Mouse (Mus musculus) brain, embryonic 18.5 days (tissue): ENCODE results near the gene Gm44965.
"Not testable (repeated sequence)": the region's sequence is repeated elsewhere in the genome, so short reads cannot be mapped to it uniquely, and the experiment has no call there.

Experiments used
- DNase-seq: peaks from one replicate; pipeline ENCODE4 v3.0.0-alpha.2; 2012; ENCODE audit warnings: low read depth, low spot score

Gm44965 gene

DNA sequence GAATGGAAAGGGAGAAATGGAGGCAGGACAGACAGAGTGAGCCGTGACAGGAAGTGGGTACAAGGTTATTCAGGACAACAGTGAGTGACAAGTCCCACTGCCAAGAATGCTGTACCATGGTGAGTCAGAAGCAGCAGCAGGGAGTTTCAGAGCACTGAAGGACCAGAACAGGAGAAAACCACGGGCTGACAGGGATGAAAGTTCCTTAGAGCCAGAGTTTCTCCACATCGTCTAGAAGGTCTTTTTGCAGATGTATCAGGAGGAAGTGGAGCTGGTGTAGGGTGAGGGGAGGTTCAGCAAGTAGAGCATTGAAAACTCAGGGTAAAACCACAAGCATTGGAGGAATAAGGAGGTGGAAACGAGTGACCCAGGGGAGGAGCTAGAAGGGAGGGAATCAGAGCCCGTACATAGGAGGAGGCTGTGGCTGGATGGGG lies 14.5 kb upstream of the Gm44965 start:
- no peak for DNase-seq

DNA sequence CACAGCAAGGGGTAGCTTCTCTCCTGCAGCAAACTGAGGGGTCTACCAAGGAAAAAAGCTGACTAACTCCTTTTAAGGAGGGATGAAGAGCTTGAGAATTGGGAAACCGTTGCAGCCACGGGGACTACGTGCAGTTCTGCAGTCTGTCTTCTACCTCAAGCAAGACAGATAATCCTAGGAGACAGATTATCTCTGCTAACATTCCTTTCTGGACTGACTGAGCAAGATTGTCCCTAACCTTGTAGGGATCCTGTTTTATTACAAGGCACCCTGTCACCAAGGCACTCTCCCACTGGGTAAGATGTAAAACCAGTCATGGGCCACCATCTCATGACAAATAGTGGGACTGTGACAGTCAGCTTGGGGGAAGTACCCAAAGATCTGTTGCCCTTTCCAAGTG lies 12.5 kb upstream of the Gm44965 start:
- DNase-seq = no peak

DNA sequence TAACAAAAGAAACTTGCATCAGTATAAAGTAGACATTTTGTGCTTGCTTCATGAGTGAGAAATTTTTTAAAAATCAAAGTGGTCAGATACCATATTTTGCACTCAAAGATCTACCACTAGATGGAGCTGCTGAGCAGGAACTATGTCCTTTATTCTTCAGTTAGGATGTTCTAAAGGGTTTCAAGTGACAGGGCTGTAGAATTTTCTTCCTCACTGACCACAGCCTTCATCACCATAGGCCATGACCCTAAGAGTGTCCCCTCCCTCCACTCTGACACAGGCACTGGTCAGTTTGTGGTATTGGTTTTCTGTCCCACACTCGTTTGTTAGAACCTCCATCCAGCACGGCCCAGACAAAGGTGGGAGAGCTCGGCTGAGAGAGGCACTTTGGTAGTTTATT lies 11.7 kb upstream of the Gm44965 start:
- no peak for DNase-seq

- DNase-seq = no peak
These were observed 4.5 kb upstream of the Gm44965 start, which contains the start of gene Gm45021 for GRCm38 (mm10) chr6:48589194-48589750. Gene Gm45021 (plus strand): TSS chr6:48589610.

- DNase-seq = no peak
These were observed 2.4 kb upstream of the Gm44965 start for GRCm38 (mm10) chr6:48591221-48591845.

- no peak for DNase-seq
These were observed 1.9 kb upstream of the Gm44965 start for GRCm38 (mm10) chr6:48591871-48592270.

GRCm38 (mm10) chr6:48594043-48594738 lies 450 bp downstream of the Gm44965 start:
- peak; percentile 22 for DNase-seq

DNA sequence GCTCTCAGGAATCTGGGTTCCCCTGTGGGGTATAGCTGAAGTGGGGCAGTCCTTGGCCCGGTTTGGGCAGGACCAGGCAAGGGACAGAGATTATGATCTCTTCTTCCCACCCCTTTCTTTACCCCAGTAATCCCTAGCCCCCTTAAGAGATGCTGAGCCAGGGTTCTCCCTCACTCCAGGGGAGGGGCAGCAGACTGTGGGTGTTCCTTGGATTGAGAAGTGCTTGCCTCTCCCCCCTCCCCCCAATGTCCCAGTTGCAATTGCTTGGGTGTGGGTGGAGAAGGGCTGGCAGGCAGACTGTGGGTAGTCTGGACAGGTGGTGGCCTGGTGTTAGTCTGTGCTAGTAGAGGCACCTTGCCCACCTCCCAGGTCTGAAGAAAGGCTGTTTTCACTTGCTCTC lies 1.5 kb downstream of the Gm44965 start:
- DNase-seq = no peak

GRCm38 (mm10) chr6:48596545-48597232 lies 2.9 kb downstream of the Gm44965 start:
- DNase-seq = no peak

DNA sequence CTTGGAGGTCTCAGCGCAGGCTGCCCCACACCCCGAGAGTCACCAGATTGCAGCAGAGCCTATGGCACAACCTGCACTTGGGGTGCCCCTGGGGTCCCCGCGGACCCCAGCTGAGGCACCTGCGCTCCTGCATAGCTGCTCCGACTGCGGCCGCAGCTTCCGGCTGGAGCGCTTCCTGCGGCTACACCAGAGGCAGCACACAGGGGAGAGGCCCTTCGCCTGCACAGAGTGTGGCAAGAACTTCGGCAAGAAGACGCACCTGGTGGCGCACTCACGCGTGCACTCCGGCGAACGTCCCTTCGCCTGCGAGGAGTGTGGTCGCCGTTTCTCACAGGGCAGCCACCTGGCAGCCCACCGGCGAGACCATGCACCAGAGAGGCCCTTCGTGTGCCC lies 3.5 kb downstream of the Gm44965 start:
- no peak for DNase-seq

DNA sequence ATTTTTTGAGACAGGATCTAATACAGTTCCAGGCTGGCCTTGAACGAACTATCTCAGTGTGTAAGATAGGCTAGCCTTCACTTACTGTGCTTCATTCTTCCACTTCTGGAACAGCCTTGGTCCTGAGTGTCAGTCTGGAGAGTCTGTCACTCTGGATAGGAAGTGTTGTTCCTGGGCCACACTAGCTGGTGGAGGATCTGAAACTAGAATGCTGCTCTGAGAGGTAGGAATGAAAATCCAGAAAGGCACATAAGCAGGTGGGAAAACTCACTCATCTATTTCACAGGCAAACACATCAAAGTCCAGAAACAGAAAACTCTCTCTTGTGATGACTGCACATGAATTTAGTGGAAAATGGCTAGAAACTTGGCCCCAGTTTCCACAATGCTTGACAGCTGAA lies 6.9 kb downstream of the Gm44965 start:
- DNase-seq = no peak

- DNase-seq = peak; percentile 92
These were observed 7.7 kb downstream of the Gm44965 start, which contains the start of gene Zfp775 for GRCm38 (mm10) chr6:48601271-48602079. Gene Zfp775 (plus strand): TSS chr6:48602063.

GRCm38 (mm10) chr6:48602080-48602741 lies 8.5 kb downstream of the Gm44965 start:
- no peak for DNase-seq

DNA sequence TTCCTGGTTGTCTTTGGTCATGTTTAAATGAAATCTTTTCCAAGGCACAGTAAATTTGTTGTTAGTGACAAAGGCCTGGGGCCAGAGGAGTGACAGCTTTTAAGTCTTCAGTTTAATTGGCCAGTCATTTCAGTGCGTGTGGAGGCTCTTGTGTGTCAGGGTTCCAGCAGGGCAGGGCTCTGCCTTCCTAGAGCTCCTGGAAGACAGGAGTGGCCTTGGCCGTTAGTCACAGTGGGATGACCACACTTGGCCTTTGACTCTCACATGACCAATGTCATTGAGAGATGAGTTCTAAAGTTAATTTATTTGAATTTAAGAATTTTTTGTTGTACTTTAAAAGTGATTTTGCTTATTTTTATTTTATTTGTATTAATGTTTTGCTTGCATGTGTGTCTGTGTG lies 14.4 kb downstream of the Gm44965 start:
- DNase-seq = no peak

- DNase-seq = no peak
These were observed 15.8 kb downstream of the Gm44965 start for GRCm38 (mm10) chr6:48609512-48609911.

- no peak for DNase-seq
These were observed 16.9 kb downstream of the Gm44965 start for GRCm38 (mm10) chr6:48610657-48611056.

DNA sequence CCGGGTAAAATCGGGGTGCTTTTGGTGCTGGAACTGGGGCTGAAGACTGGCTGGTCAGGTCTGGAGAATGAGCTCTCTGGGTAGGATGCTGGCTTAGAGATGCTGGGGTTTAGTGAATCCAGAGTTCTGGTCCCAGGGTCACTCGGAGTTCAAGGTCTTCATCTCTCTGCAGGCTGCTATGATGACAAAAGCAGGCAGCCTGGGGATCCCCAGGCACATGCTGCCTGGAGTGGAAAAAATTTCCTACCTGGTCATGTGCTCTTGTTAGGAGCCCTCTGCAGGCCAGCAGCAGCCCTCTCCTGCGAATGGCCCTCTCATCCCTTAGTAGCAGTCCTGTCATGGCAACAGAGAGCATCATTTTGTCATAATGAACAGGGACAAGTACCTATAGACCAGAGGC lies 19.7 kb downstream of the Gm44965 start:
- DNase-seq = no peak

- no peak for DNase-seq
These were observed 21.0 kb downstream of the Gm44965 start for GRCm38 (mm10) chr6:48614756-48615155.

GRCm38 (mm10) chr6:48620031-48620430 lies 26.3 kb downstream of the Gm44965 start:
- no peak for DNase-seq

- not testable (repeated sequence) for DNase-seq
These were observed 28.6 kb downstream of the Gm44965 start for GRCm38 (mm10) chr6:48622186-48622843.
